8 mouse cellular contexts compared by ENCODE assay signal in genomic region chr8:84846094-84846721, GRCm38 (mm10). TPM values are rescaled to one million over a fixed set of nuclear protein-coding genes. Genes with fewer than 3 reads are reported as not detected.
DNase-seq lines count a peak whose midpoint lies in the region; ATAC-seq and TF ChIP-seq lines count a peak whose summit lies in the region.

No protein-coding gene starts in this region.

- no peak for TF ChIP-seq CTCF in kidney, postnatal 0 days (IDR thresholded peaks at IDR 0.05; ENCODE audit: low read depth)

- ATAC-seq in kidney, postnatal 0 days (replicated peaks; ENCODE audit: low FRiP score, low read depth) = no peak
- peak; percentile 27 for ATAC-seq in erythroid progenitor cell, adult 5-6 weeks (replicated peaks; ENCODE audit: low FRiP score, poor library complexity, severe bottlenecking)
- ATAC-seq in limb, embryonic 12.5 days (ENCODE audit: insufficient number of reproducible peaks, insufficient read depth, low FRiP score, low TSS enrichment, low read depth) = peak; percentile 29; the same call in 1 of the 2 replicates
- peak; percentile 3; the same call in 1 of the 2 replicates for ATAC-seq in stomach, embryonic 16.5 days (ENCODE audit: insufficient read depth, low FRiP score)

- no peaks in the 10 kb centered on the region for H3K27me3 ChIP-seq in kidney, postnatal 0 days (ENCODE audit: insufficient read depth, low read length)
- no peaks in the 10 kb centered on the region for H3K27me3 ChIP-seq in limb, embryonic 12.5 days
- H3K27me3 ChIP-seq in stomach, embryonic 16.5 days (ENCODE audit: control insufficient read depth, insufficient read depth, low read length) = no peaks in the 10 kb centered on the region

- peak overlapping the region; percentile 74 for H3K27ac ChIP-seq in kidney, postnatal 0 days
- peak overlapping the region; percentile 85 for H3K27ac ChIP-seq in limb, embryonic 12.5 days
- peak overlapping the region; percentile 91 for H3K27ac ChIP-seq in stomach, embryonic 16.5 days (ENCODE audit: low read length)

- H3K4me1 ChIP-seq in kidney, postnatal 0 days (replicated peaks; ENCODE audit: insufficient read depth, low read length) = peaks cover 5% of the 10 kb centered on the region
- peaks cover 23% of the 10 kb centered on the region for H3K4me1 ChIP-seq in limb, embryonic 12.5 days (replicated peaks)
- peaks cover 22% of the 10 kb centered on the region for H3K4me1 ChIP-seq in stomach, embryonic 16.5 days (ENCODE audit: control insufficient read depth, insufficient read depth, low read length)

- H3K4me3 ChIP-seq in kidney, postnatal 0 days (replicated peaks; ENCODE audit: low read depth, low read length) = peak overlapping the region; percentile 74
- peak overlapping the region; percentile 97 for H3K4me3 ChIP-seq in limb, embryonic 12.5 days (replicated peaks)
- H3K4me3 ChIP-seq in stomach, embryonic 16.5 days (replicated peaks; ENCODE audit: low read length) = peak overlapping the region; percentile 94

- H3K9me3 ChIP-seq in kidney, postnatal 0 days (replicated peaks; ENCODE audit: low read length) = no peaks in the 10 kb centered on the region
- H3K9me3 ChIP-seq in limb, embryonic 12.5 days = no peaks in the 10 kb centered on the region
- H3K9me3 ChIP-seq in stomach, embryonic 16.5 days (replicated peaks; ENCODE audit: control insufficient read depth, low read length) = no peaks in the 10 kb centered on the region

- whole genome bisulfite sequencing in kidney, postnatal 0 days = under 1% methylated on average over 30 of the region's 30 CpGs
- WGBS in limb, embryonic 12.5 days = under 1% methylated on average over 30 of the region's 30 CpGs
- WGBS in stomach, embryonic 16.5 days = under 1% methylated on average over 30 of the region's 30 CpGs

- no peak for DNase-seq in kidney, postnatal 0 days (ENCODE audit: low spot score)
- DNase-seq in kidney, postnatal 36 days = no peak
- peak; percentile 60 for DNase-seq in R1 (ENCODE audit: low read depth, low spot score)
- no peak for DNase-seq in urinary bladder, postnatal 4 days (ENCODE audit: low spot score in 2 of 2)
- DNase-seq in thymus, postnatal 14 days = no peak

- peak overlapping the region; percentile 82 for H3K9ac ChIP-seq in kidney, postnatal 0 days (ENCODE audit: low read depth, low read length)
- H3K9ac ChIP-seq in limb, embryonic 12.5 days (replicated peaks) = peak overlapping the region; percentile 97
- peak overlapping the region; percentile 90 for H3K9ac ChIP-seq in stomach, embryonic 16.5 days (ENCODE audit: low read length)

- H3K4me2 ChIP-seq in kidney, postnatal 0 days (ENCODE audit: low read length) = peak overlapping the region; percentile 73
- H3K4me2 ChIP-seq in limb, embryonic 12.5 days = peak overlapping the region; percentile 80
- H3K4me2 ChIP-seq in stomach, embryonic 16.5 days (ENCODE audit: low read depth, low read length) = peak overlapping the region; percentile 70

- H3K36me3 ChIP-seq in kidney, postnatal 0 days (ENCODE audit: insufficient read depth, low read length) = peaks cover 34% of the 10 kb centered on the region
- peaks cover 45% of the 10 kb centered on the region for H3K36me3 ChIP-seq in limb, embryonic 12.5 days
- peaks cover 39% of the 10 kb centered on the region for H3K36me3 ChIP-seq in stomach, embryonic 16.5 days (ENCODE audit: control insufficient read depth, insufficient read depth, low read length)

RNA-seq across cellular contexts. Expression of gene Calr, which starts 0.5 kb away (rescaled TPM):
- 644 and 753 TPM in 2 replicates for polyA plus RNA-seq in kidney, postnatal 0 days (2015; fragmentation: Nextera tagmentation; extraction: Ambion mirVana)
- 261 and 337 TPM in 2 replicates for total RNA-seq in erythroid progenitor cell, adult 5-6 weeks (2015; ENCODE audit: low replicate concordance)
- total RNA-seq in erythroid progenitor cell, adult 5-6 weeks (2017; ENCODE audit: low replicate concordance) = 660 and 677 TPM in 2 replicates
- polyA plus RNA-seq in limb, embryonic 12.5 days (2016; fragmentation: Nextera tagmentation; extraction: Ambion mirVana) = 764 and 842 TPM in 2 replicates
- polyA plus RNA-seq in stomach, embryonic 16.5 days (2015; fragmentation: Nextera tagmentation; extraction: Ambion mirVana) = 1,028 and 1,118 TPM in 2 replicates

RNA-seq across cellular contexts. Expression of gene Rad23a, which starts 5.7 kb away (rescaled TPM):
- polyA plus RNA-seq in kidney, postnatal 0 days (2015; fragmentation: Nextera tagmentation; extraction: Ambion mirVana) = 97.1 and 98.9 TPM in 2 replicates
- total RNA-seq in erythroid progenitor cell, adult 5-6 weeks (2015; ENCODE audit: low replicate concordance) = 273 and 355 TPM in 2 replicates
- 296 and 306 TPM in 2 replicates for total RNA-seq in erythroid progenitor cell, adult 5-6 weeks (2017; ENCODE audit: low replicate concordance)
- polyA plus RNA-seq in limb, embryonic 12.5 days (2016; fragmentation: Nextera tagmentation; extraction: Ambion mirVana) = 104 and 109 TPM in 2 replicates
- polyA plus RNA-seq in stomach, embryonic 16.5 days (2015; fragmentation: Nextera tagmentation; extraction: Ambion mirVana) = 106 and 122 TPM in 2 replicates

RNA-seq across cellular contexts. Expression of gene Farsa, which starts 10.6 kb away (rescaled TPM):
- 68.2 and 74.7 TPM in 2 replicates for polyA plus RNA-seq in kidney, postnatal 0 days (2015; fragmentation: Nextera tagmentation; extraction: Ambion mirVana)
- total RNA-seq in erythroid progenitor cell, adult 5-6 weeks (2015; ENCODE audit: low replicate concordance) = 11.2 and 19.7 TPM in 2 replicates
- total RNA-seq in erythroid progenitor cell, adult 5-6 weeks (2017; ENCODE audit: low replicate concordance) = 29.4 and 35.6 TPM in 2 replicates
- polyA plus RNA-seq in limb, embryonic 12.5 days (2016; fragmentation: Nextera tagmentation; extraction: Ambion mirVana) = 109 and 114 TPM in 2 replicates
- polyA plus RNA-seq in stomach, embryonic 16.5 days (2015; fragmentation: Nextera tagmentation; extraction: Ambion mirVana) = 85.9 and 91.5 TPM in 2 replicates

RNA-seq across cellular contexts. Expression of gene Gadd45gip1, which starts 14.9 kb away (rescaled TPM):
- 51.0 and 54.3 TPM in 2 replicates for polyA plus RNA-seq in kidney, postnatal 0 days (2015; fragmentation: Nextera tagmentation; extraction: Ambion mirVana)
- 6.7 and 7.6 TPM in 2 replicates for total RNA-seq in erythroid progenitor cell, adult 5-6 weeks (2015; ENCODE audit: low replicate concordance)
- total RNA-seq in erythroid progenitor cell, adult 5-6 weeks (2017; ENCODE audit: low replicate concordance) = 11.3 and 16.4 TPM in 2 replicates
- 46.5 and 48.6 TPM in 2 replicates for polyA plus RNA-seq in limb, embryonic 12.5 days (2016; fragmentation: Nextera tagmentation; extraction: Ambion mirVana)
- 42.0 and 49.5 TPM in 2 replicates for polyA plus RNA-seq in stomach, embryonic 16.5 days (2015; fragmentation: Nextera tagmentation; extraction: Ambion mirVana)

RNA-seq across cellular contexts. Expression of gene Dand5, which starts 23.6 kb away (rescaled TPM):
- polyA plus RNA-seq in kidney, postnatal 0 days (2015; fragmentation: Nextera tagmentation; extraction: Ambion mirVana) = 7.0 and 7.4 TPM in 2 replicates
- 2.5 and 3.8 TPM in 2 replicates for total RNA-seq in erythroid progenitor cell, adult 5-6 weeks (2015; ENCODE audit: low replicate concordance)
- 5.4 and 6.7 TPM in 2 replicates for total RNA-seq in erythroid progenitor cell, adult 5-6 weeks (2017; ENCODE audit: low replicate concordance)
- polyA plus RNA-seq in limb, embryonic 12.5 days (2016; fragmentation: Nextera tagmentation; extraction: Ambion mirVana) = 4.1 and 5.1 TPM in 2 replicates
- 6.0 and 7.2 TPM in 2 replicates for polyA plus RNA-seq in stomach, embryonic 16.5 days (2015; fragmentation: Nextera tagmentation; extraction: Ambion mirVana)
